Mouse (Mus musculus): ENCODE data around the gene Ctxn2. TPM values are rescaled to one million over a fixed set of nuclear protein-coding genes. Genes with fewer than 3 reads are reported as not detected.
A peak's percentile ranks its signal among the peaks of the same experiment; 100 is the strongest.

The Ctxn2 gene
- polyA plus RNA-seq, 2 experiments = not detected

DNA sequence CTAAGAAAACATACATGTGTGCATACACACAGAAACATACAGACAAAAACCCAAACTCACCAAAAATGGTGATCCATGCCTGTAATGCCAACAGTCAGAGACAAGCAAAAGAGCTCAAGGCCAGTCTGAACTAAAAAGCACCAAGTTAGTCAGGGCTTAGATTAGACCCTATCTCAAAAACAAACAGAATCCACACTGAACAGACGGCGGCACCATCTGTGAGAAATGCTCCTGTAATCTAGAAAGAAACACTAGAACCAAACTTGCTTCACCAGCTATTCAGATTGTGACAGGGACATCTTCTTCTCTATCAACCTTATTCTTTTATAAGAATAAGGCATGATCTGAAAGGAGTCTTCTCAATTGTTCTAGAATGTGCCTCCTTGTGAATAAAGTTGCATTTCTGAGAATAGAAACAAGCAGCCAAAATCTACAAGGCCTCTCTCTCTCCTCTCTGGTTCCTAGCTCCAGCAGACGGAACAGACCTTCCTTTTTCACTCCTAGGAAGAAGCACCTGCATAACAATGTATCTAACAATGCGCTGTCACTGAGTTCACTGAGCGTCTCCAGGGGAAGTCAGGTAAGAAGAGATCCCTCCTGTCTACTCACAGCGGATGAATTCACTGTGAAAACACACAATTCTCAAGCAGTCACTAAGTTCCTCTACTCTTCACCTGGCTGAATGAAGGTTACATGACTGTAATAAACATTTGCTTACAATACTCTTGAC, 16.9 kb upstream of the Ctxn2 start:
- TF ChIP-seq EP300 (IDR thresholded peaks at IDR 0.05; ENCODE audit: low read depth) (no peak), CTCF (IDR thresholded peaks at IDR 0.05; ENCODE audit: low read depth) (no peak)
- WGBS (ENCODE audit: insufficient replicate concordance) = 64% methylated on average over 6 of the region's 6 CpGs
- H3K36me3 ChIP-seq (replicated peaks; ENCODE audit: control insufficient read depth, insufficient read depth, low read depth) = peaks cover 20% of the 10 kb centered on the region
- no peak overlapping the region for H3K27ac ChIP-seq
- no peaks in the 10 kb centered on the region for H3K27me3 ChIP-seq (ENCODE audit: control insufficient read depth, insufficient read depth, low read length)
- H3K4me1 ChIP-seq (replicated peaks; ENCODE audit: control insufficient read depth in 2 of 2, insufficient read depth in 2 of 2, low read length in 1 of 2) = peaks cover 14 to 21% of the 10 kb centered on the region in 2 experiments
- H3K4me2 ChIP-seq (ENCODE audit: low read depth) = no peak overlapping the region
- ATAC-seq (ENCODE audit: insufficient read depth) = no peak
- DNase-seq (ENCODE audit: low read depth in 3 of 3, low spot score in 3 of 3) = no peak
- H3K9me3 ChIP-seq (ENCODE audit: control insufficient read depth, low read length) = no peaks in the 10 kb centered on the region
- no peak overlapping the region for H3K4me3 ChIP-seq (ENCODE audit: insufficient read depth in 1 of 2, low read depth in 2 of 2, low read length in 2 of 2)
- H3K9ac ChIP-seq (replicated peaks) = no peak overlapping the region

DNA sequence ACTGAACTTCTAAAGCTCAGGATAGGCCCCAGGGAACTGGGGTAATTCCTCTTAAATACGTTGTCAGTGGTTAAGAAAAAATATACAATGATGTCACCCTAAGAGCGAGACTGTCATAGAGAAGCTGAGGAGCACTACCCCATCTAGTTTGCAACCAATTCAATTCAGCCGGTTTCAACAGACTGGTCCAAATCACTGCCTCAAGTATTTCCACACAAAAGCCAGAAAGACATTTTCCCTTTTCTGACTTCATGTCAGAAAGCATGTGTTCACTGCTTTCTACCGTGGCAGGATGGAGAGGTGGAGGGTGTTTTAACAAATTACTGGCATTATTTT, 14.2 kb upstream of the Ctxn2 start:
- H3K27me3 ChIP-seq (ENCODE audit: control insufficient read depth, insufficient read depth, low read length) = no peaks in the 10 kb centered on the region
- peak overlapping the region; percentile 78 for H3K4me2 ChIP-seq (ENCODE audit: low read depth)
- TF ChIP-seq EP300 (IDR thresholded peaks at IDR 0.05; ENCODE audit: low read depth) = no peak
- TF ChIP-seq CTCF (IDR thresholded peaks at IDR 0.05; ENCODE audit: low read depth) = no peak
- no peaks in the 10 kb centered on the region for H3K36me3 ChIP-seq (replicated peaks; ENCODE audit: control insufficient read depth, insufficient read depth, low read depth)
- peak overlapping the region; percentile 86 to 88 for H3K4me3 ChIP-seq (ENCODE audit: insufficient read depth in 1 of 2, low read depth in 2 of 2, low read length in 2 of 2)
- H3K27ac ChIP-seq = no peak overlapping the region
- DNase-seq (ENCODE audit: low read depth in 3 of 3, low spot score in 3 of 3) (peak in 1 of 3 experiments; percentile 11), ATAC-seq (ENCODE audit: insufficient read depth) (no peak)
- WGBS (ENCODE audit: insufficient replicate concordance) = 11% methylated on average over 4 of the region's 4 CpGs
- H3K9ac ChIP-seq (replicated peaks) = peak overlapping the region; percentile 96
- H3K4me1 ChIP-seq (replicated peaks; ENCODE audit: control insufficient read depth in 2 of 2, insufficient read depth in 2 of 2, low read length in 1 of 2) = peaks cover 14 to 21% of the 10 kb centered on the region in 2 experiments
- H3K9me3 ChIP-seq (ENCODE audit: control insufficient read depth, low read length) = no peaks in the 10 kb centered on the region

DNA sequence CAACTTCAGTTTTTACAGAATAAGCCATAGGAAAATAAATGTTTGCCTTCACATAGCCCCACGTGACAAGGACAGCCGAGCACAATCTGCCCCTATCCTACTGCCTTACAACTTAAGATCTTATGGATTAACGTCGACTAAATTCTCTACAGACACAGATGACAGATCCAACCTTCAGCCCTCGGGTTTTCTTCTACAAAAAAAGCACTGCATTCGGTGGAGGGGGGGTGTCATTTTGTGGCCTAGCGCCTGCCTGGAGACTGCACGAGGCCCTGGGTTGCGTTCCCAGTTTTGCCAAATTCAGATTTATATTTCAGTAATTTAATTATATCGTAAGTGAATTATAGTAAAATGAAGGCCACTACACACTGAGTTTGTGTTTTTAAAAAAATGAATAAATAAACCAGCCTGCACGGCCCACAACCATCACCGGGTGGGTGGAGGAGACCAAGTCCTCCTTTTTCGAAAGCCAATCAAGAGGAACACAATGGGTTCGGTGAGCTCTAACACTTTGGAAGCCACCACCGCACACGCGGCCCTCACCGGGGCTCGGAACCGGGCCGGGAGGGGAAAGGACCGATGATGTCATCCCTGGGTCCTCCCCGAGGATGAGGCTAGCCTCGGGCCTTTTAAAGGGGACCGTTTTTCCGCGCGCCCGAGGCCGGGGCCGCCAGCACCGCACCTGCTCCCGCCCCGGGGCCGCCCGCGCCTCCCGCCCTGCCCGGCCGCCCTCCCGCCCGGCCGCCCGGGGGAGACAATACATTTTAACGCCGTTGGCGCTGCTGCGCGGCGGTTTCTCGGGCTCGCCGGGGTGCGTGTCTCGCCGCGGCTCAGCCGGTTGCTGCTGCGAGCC, 13.6 kb upstream of the Ctxn2 start:
- H3K4me1 ChIP-seq (replicated peaks; ENCODE audit: control insufficient read depth in 2 of 2, insufficient read depth in 2 of 2, low read length in 1 of 2) = peaks cover 14 to 21% of the 10 kb centered on the region in 2 experiments

GRCm38 (mm10) chr2:125123477-125123852, 13.0 kb upstream of the Ctxn2 start, which contains the start of gene Myef2:
Myef2 (minus strand) TSS chr2:125123661.
- Histone ChIP-seq H3K4me2 (ENCODE audit: low read depth) (peak within 1 kb of the TSS; percentile 78), H3K27ac (peak within 1 kb of the TSS; percentile 70), H3K4me1 (replicated peaks; ENCODE audit: control insufficient read depth in 2 of 2, insufficient read depth in 2 of 2, low read length in 1 of 2) (peaks cover 14 to 18% of the 10 kb centered on the region in 2 experiments), H3K9ac (replicated peaks) (peak within 1 kb of the TSS; percentile 96), H3K27me3 (ENCODE audit: control insufficient read depth, insufficient read depth, low read length) (no peaks in the 10 kb centered on the region), H3K36me3 (replicated peaks; ENCODE audit: control insufficient read depth, insufficient read depth, low read depth) (no peaks in the 10 kb centered on the region), H3K4me3 (ENCODE audit: insufficient read depth in 1 of 2, low read depth in 2 of 2, low read length in 2 of 2) (peak within 1 kb of the TSS; percentile 86 to 88), H3K9me3 (ENCODE audit: control insufficient read depth, low read length) (no peaks in the 10 kb centered on the region)
- ATAC-seq (ENCODE audit: insufficient read depth) (peak; percentile 91), DNase-seq (ENCODE audit: low read depth in 3 of 3, low spot score in 3 of 3) (peak; percentile 67 to 76 (median 71))
- TF ChIP-seq EP300 (IDR thresholded peaks at IDR 0.05; ENCODE audit: low read depth) (peak; percentile 67), CTCF (IDR thresholded peaks at IDR 0.05; ENCODE audit: low read depth) (no peak)
- under 1% methylated on average over 38 of the region's 48 CpGs for WGBS (ENCODE audit: insufficient replicate concordance)

More for the DNA sequence above, 13.6 kb upstream of the Ctxn2 start:
- ATAC-seq (ENCODE audit: insufficient read depth) (peak; percentile 82), DNase-seq (ENCODE audit: low read depth in 3 of 3, low spot score in 3 of 3) (peak in 1 of 3 experiments; percentile 32)
- Histone ChIP-seq H3K9me3 (ENCODE audit: control insufficient read depth, low read length) (no peaks in the 10 kb centered on the region), H3K27me3 (ENCODE audit: control insufficient read depth, insufficient read depth, low read length) (no peaks in the 10 kb centered on the region), H3K36me3 (replicated peaks; ENCODE audit: control insufficient read depth, insufficient read depth, low read depth) (no peaks in the 10 kb centered on the region), H3K27ac (peak overlapping the region; percentile 70), H3K4me2 (ENCODE audit: low read depth) (peak overlapping the region; percentile 78), H3K9ac (replicated peaks) (peak overlapping the region; percentile 96), H3K4me3 (ENCODE audit: insufficient read depth in 1 of 2, low read depth in 2 of 2, low read length in 2 of 2) (peak overlapping the region; percentile 86 to 88)
- WGBS (ENCODE audit: insufficient replicate concordance) = under 1% methylated on average over 46 of the region's 59 CpGs
- TF ChIP-seq EP300 (IDR thresholded peaks at IDR 0.05; ENCODE audit: low read depth) = no peak
- no peak for TF ChIP-seq CTCF (IDR thresholded peaks at IDR 0.05; ENCODE audit: low read depth)

DNA sequence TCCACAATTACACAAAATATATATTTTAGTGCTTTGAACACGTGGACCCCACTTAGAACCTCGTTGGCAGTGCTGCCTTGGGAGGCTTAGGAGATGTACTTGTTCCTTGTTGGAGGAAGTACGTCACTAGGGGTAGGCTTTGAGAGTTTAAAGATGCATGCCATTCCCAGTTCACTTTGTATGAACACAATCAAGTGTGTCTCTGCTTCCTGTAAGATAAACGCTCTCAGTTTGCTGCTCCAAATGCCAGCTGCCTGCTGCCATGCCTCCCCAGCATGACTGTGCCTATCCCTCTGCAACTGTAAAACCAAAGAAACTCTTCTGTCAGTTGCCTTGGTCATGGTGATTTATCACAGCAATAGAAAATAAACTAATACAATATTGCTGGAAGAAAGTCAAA, 10.7 kb upstream of the Ctxn2 start:
- DNase-seq (ENCODE audit: low read depth in 3 of 3, low spot score in 3 of 3) (no peak), ATAC-seq (ENCODE audit: insufficient read depth) (no peak)
- H3K4me2 ChIP-seq (ENCODE audit: low read depth) = no peak overlapping the region
- H3K9me3 ChIP-seq (ENCODE audit: control insufficient read depth, low read length) = no peaks in the 10 kb centered on the region
- H3K9ac ChIP-seq (replicated peaks) = no peak overlapping the region
- peaks cover 8 to 12% of the 10 kb centered on the region in 2 experiments for H3K4me1 ChIP-seq (replicated peaks; ENCODE audit: control insufficient read depth in 2 of 2, insufficient read depth in 2 of 2, low read length in 1 of 2)
- no peaks in the 10 kb centered on the region for H3K27me3 ChIP-seq (ENCODE audit: control insufficient read depth, insufficient read depth, low read length)
- no peaks in the 10 kb centered on the region for H3K36me3 ChIP-seq (replicated peaks; ENCODE audit: control insufficient read depth, insufficient read depth, low read depth)
- no peak overlapping the region for H3K4me3 ChIP-seq (ENCODE audit: insufficient read depth in 1 of 2, low read depth in 2 of 2, low read length in 2 of 2)
- no peak for TF ChIP-seq CTCF (IDR thresholded peaks at IDR 0.05; ENCODE audit: low read depth)
- TF ChIP-seq EP300 (IDR thresholded peaks at IDR 0.05; ENCODE audit: low read depth) = no peak
- H3K27ac ChIP-seq = no peak overlapping the region
- WGBS (ENCODE audit: insufficient replicate concordance) = 23% methylated on average over 4 of the region's 4 CpGs
